Mouse (Mus musculus): ENCODE data around the gene Gas7.

Gene Gas7

DNA sequence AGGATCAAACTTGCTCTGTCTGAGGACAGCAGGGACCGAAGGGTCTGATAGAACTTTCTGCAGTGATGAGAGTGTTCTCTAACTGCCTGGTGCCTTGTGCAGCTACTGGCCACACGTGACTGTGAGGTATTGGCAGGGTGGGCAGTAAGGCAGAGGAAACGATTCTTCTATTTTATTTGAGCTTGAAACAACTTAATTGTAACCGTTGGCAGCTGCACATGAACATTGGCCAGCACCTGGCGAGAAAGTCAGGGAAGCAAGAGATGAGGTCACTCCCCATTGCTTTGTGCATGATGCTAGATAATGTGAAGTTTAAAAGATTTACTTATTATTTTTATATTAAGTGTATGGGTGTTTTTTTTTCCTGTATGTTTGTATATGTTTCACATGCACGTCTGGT, 77.9 kb downstream of the Gas7 start:
- DNase-seq (ENCODE audit: low spot score in 2 of 2) = no peak

DNA sequence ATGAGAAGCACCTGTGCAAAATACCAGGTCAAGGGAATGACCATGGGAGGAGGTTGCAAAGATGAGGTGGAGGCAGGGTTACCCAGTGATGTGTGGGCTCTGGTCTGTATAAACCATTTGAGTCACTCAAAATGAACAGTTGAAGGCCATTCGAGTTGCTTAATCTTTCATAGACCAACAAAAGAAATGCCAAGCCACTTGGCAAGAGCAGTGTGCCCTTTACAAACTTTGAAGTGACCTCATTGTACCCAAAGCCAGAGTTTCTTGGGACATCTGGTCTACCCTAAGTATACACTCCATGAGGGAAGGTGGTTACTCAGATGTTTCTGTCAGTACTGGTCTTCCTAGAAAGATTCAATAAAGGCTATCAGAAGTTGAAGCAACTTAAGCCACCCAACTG, 80.5 kb downstream of the Gas7 start:
- no peak for DNase-seq (ENCODE audit: low spot score in 2 of 2)

DNA sequence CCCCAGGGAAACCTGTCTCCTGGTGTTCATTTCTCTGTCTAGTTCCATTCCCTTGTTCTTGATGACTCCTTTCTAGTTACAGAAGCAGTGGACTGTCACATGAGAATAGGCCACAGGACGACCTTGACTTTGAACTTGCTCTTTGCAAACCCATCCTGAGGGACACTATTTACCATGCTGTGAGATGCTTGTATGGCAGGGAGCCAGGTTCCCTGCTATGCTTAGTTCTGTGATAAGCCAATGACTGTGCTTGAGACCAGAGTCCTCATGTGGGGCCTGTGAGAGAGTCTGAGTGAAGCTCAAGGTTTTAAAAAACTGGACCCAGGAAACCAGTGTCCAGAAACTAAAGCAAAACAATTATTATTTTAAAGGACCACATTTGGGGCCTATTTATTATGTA, 81.2 kb downstream of the Gas7 start:
- no peak for DNase-seq (ENCODE audit: low spot score in 2 of 2)

DNA sequence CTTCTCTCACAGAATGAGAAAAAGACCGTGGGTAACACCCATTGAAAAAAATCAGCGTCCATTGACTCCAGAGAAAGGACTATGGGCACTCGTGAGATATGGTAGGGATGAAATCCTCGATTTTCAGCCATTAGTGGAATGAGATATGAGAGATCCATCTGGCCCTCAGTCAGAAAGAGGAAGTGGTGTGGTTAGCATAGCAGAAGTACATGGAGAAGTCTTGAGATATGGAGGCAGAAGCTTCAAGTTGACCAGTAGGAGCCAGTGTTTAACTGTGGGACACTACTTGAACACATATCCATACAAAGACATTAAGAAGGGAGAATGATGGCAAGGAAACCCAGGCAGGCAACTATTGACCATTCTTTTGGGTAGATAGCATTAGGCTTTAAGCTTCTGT, 82.1 kb downstream of the Gas7 start:
- no peak for DNase-seq (ENCODE audit: low spot score in 2 of 2)

DNA sequence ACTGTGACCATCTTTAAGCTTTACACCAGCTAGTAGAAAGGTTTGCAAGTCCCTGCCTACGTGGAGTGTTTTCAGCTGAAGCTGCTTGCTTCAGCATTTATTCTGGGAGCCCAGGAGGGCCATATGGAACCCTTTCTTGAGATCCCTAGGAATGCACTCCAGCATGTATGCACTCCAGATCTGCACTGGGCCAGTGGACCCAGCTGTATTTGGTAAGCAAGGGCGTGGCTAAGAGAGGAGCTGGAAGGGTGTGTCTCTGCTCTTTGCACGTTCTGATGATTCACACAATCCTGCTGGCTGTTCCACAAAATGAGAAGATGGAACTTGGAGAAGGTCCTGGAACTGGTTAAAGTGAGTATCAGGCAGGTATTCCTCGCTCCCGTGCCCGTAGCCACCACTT, 83.3 kb downstream of the Gas7 start:
- no peak for DNase-seq (ENCODE audit: low spot score in 2 of 2)

DNA sequence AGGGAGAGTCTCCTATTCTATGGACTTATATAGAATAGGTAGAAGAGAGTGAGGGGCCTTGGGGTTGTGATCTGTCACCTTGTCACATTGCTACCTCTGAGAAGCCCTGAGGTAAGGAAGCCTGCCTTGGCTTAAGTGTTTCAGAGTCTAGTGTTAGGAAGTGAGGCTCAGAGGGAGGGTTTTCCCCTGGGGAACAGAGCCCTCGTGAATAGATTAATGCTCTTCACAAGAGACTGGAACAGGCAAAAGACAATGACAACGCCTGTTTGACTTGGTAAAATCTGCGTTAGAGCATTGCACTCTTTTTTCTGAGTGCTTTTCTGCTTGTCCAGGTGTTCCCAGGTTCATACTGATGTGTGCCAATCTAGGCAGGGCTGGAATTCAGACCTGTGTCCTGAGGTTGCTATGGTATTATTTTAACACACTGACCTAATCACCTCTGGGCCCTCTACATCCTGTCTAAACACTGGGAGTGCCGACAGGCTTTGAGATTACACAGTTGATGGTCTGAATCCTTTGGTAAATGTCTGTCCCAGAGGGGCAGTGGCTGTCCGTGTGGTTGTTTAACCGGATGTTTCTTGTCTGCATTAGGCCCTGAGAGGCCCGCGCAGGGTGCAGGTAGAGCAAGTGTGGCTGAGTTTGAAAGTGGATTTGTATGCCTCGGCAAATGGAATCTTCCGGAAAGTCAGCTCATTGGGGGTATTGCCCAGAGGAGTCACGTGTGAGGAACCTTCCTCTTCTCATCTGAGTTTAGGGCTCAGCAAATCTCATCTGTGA, 89.6 kb downstream of the Gas7 start:
- no peak for DNase-seq (ENCODE audit: low spot score in 2 of 2)

DNA sequence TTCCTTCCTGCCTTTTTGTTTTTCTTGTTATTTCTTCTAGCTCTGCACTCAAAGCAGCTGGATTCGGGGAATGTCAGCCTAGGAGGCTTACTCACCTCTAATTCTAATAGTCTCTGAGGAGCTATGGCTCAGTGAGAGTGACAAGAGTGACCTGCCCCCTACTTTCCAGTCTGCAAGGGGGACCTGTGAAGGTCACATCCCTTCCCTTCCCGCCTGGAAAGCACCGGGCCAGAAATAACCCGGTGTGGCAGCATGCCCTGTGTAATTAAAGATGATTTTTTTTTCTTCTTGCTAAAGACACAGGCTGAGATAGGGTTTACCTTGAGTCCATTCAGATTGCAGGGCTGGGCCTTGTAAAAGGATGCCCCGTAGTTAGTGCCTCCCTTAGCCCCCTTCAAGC, 91.3 kb downstream of the Gas7 start:
- no peak for DNase-seq (ENCODE audit: low spot score in 2 of 2)

DNA sequence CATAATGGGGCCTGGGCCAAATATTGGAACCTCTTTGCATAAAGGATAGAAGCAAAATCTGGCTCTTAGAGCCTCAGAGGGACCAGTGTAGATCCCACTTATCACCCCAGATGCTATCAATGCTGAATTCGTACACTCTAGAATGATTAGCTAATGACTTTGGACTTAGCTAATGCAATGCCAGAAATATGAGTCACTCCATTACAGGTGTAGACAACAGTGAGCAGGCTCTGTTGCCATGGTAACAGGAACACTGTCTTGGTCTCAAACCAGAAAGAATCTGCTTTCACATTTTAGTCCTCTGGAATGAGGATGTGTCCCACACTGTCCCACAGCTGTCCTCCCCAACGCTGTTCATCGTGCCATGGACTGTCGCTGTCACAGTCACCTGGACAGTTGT, 94.1 kb downstream of the Gas7 start:
- DNase-seq (ENCODE audit: low spot score in 2 of 2) = peak; percentile 40 to 53

DNA sequence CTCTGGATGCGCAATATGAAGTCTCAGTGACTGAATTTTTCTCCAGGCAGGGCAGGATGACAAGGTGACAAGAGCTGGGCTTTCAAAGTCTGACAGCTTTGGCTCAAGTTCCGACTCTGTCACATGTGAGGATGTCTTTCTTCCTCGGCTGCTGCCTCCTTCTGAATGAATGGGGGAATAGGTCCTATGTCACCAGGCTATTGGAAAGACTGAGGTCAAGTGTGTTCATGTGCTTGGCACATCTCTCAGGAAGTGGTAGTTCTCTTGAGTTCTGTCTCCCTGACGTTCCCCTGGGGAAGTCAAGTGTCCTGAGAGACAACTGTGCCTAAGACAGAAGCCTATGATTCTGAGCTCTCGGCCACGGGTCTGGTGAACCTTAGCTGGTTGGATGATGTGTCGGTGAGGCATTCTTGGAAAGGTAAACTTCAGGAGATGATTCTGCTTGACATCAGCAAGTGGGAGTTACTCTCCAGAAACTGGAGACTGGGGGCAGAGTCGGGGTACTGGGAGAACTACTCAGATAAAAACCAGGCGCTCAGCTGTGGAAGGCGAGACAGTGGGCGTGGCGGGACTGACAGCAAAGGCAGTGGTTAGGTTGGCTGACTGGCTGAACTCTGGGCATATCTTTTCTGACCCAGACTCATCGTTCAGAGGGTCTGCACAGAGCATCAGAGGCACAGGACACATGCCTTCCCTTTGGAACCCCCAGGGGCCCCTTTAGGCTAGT, 94.7 kb downstream of the Gas7 start:
- DNase-seq (ENCODE audit: low spot score in 2 of 2) = peak in 1 of 2 experiments; percentile 31

DNA sequence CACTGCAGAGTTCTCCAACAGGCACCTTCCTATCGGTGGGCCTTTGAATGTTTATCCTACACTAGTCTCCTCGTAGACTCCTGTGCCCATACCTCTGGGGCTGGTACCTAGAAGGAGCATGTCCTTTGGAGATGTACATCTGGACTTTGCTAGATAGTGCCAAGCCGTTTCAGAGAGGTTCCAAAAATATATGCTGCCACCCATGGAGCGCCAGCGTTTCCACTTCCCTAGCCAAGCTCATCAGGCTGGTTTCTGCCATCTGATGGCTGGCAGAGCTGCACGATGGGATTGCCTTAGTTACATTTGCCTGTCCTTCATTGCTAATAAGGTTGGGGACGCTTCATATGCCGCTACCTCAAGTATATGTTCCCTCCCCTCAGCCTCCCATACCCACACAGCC, 97.2 kb downstream of the Gas7 start:
- DNase-seq (ENCODE audit: low spot score in 2 of 2) = peak; percentile 43 to 68

DNA sequence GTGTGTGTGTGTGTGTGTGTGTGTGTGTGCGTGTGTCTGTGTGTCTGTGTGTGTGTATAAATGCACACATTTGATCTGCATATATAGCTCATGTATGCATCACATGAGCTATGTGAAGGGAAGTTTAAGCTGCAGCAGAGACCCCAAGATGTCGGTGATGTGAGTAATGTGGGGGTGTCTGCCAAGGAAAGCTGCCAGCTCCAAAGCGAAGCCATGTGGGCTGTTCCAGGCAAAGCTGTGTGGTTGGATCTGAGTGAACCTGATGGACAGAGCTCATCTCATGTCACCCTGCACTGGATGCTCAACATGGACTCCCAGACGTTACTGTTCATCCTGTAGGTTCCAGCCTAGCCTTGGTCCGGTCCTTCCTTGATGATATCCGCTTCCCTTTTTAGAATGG, 99.0 kb downstream of the Gas7 start:
- peak; percentile 63 to 74 for DNase-seq (ENCODE audit: low spot score in 2 of 2)

DNA sequence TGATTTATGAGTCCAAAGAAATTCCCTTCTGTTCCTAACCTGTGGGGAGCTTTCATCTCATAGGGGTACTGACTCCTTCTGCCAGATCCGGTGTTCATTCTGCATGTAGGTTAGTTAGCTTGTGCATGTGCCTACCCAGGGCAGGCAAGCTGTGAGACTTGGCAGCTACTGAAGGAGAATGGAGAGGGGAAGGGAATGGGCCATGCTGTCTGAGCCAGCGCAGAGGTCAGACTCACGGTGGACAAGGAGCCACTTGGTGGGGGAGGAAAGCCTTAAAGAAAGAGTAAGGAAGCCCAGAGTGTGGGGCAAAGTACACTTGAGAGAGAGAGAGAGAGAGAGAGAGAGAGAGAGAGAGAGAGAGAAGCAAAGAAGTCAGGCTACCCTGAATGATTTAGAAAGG, 101.1 kb downstream of the Gas7 start:
- no peak for DNase-seq (ENCODE audit: low spot score in 2 of 2)

DNA sequence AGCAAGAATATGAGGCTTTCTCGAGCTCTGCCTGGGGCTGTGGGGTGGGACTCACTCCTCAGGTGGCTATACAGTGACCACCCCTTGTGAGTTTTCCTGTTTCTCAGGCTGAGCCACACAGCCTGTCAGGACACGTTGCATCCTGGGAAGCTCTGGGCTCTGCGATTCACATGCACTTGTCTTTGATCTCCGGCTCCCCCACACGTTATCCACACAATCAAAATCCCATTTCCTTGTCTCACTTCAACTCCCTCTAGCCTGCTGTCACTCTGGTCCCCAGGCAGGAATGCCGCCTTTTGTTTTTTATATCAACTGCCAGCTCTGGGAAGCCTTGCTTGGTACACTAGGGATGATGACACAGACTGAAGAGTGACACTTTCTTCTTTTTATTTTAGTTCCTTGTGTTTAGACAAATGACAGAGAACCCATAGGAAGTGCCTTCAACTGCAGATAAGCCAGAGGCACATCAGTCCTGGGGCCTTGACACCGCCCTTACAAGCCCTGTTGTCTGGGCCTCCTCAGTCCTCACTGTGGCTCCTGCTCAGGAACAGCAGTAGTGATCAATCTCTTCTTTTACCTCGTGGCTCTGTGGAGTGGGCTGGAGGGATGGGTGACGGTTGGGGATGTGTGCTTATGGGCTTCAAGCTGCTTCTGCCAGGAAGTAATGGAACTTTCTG, 103.7 kb downstream of the Gas7 start:
- no peak for DNase-seq (ENCODE audit: low spot score in 2 of 2)

DNA sequence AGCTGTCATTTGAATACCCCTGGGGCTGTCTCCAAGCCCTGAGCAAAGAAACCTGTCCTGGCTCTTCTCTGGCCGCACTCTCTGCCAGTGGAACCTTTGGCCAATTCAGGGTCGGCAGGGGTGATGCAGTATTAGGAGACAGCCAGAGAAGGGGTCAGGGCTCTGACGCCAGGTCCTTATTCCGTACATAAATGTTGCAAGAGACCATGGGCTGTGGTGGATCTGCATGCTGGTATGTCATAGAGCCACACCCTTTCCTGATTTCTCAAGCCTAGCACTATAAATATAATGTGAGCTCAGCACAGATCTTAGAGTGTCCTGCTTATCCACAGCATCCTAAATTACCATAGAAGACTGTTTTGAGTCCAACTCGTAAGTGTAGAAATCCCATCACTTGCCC, 104.3 kb downstream of the Gas7 start:
- no peak for DNase-seq (ENCODE audit: low spot score in 2 of 2)

DNA sequence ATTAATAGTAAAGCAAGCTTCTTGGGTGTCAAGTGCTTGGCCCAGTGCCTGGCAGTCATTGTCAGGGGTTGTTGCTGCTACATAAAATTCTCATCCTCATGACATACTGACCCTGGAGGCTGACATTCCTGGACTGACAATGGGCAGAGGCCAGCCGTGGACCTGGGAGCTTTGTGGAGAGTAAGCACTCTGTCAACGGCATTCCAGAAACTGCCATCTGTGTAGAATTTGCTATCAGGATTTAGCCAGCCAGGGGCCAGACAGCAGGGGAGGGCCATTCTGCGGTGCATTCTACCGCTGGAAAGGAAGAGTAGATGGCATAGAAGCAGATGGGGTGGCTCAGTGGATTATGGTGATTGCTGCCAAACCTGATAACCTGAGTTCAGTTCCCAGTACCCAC, 106.4 kb downstream of the Gas7 start:
- no peak for DNase-seq (ENCODE audit: low spot score in 2 of 2)

DNA sequence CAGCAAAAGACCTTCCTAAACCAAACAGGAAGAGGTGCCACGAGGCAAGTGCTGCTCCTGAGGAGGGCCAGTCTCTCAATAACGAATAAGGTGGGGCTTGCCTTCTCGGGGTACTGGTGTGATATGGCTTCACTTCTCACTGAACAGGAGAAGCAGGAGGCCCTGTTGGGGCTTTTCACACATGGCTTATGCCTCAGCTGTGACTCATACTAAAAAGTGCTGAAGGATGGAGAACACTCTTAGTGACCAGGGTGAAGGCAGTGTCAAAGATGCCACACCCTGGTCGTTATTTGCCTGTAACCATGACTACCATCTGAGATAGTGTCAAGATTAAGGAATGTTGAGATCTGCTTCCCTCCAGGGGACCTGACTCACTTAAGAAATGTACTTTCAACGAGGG, 107.9 kb downstream of the Gas7 start:
- no peak for DNase-seq (ENCODE audit: low spot score in 2 of 2)

DNA sequence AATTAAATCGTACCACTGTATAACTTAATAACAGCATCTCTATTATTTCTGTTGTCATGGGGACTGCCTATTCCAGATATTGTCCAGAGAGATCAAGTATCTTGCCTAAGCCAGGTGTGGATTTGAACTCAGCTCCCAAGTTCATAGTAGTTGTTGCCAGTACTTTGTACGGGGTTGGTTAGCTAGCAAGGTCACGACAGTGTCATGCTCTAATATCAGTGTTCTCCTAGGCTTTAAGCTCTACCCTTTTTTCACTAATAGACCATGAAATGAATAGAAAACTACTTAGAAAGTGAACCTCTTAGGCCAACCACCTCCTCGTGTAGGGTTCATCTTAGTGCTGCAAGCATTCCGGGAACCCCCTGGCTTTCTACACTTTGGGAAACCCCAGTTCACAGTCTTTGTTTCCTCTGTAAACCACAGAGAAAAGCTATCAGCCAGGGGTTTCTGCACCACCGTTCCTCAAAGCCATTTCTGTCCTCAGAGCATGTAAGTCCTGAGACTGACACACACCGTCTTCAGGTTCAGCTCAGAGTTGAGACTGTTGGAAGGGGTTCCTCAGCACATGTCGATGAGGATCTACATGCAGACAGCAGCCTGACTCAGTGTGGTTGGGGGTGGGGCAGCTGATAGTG, 108.9 kb downstream of the Gas7 start:
- DNase-seq (ENCODE audit: low spot score in 2 of 2) = no peak

DNA sequence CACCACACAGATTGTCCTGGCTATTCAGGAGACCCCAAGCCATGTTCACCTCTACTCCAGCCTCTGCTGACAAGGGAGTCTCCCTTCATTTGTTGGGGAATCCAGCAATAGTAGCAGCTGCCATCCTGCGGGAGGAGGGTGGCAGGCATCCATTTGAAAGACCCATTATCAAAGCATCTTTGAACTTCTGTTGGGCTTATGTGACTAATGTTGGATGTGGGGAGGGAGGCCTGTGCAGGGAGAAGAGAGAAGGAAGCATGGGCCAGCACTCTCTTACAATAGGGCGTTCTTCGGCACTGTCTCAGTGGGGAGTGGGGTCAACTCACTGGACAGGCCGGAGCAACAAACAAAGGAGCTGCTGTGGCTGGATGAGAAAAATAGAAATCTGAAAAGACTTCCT, 110.3 kb downstream of the Gas7 start:
- no peak for DNase-seq (ENCODE audit: low spot score in 2 of 2)

DNA sequence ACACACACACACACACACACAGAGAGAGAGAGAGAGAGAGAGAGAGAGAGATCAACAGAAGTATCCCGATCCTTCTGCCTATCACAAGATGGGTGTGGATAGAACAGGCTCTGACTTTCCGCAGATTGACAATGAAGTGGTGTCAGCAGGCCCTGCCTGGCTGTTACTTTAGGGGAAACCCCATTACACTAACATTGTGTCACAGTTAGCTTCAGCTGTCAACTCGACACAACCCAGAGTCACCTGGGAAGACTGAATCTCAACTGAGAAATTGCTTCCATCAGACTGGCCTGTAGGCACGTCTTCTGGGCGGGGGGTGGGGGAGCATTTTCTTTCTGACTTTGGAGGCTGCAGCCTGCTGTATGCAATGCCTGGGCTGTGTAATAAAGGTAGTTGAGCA, 111.5 kb downstream of the Gas7 start:
- DNase-seq (ENCODE audit: low spot score in 2 of 2) = no peak

DNA sequence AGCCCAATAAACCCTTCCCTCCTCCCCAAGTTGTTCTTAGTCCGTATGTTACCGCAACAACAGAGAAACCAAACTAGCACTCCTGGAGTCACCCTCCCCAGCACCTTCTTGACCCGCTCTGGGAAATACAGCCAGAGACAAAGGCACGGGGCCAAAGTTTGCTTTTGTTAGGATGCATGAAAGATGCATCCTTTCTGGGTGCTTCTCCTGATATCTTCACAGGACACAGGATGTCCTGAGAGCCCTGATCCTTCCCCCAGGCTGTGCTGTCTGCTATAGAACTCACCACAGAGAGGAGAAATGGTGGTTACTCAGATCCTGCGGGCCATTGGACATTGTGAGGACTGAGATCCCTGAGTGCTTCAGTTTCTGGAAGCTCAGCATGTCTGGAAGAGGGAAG, 111.9 kb downstream of the Gas7 start:
- DNase-seq (ENCODE audit: low spot score in 2 of 2) = no peak

DNA sequence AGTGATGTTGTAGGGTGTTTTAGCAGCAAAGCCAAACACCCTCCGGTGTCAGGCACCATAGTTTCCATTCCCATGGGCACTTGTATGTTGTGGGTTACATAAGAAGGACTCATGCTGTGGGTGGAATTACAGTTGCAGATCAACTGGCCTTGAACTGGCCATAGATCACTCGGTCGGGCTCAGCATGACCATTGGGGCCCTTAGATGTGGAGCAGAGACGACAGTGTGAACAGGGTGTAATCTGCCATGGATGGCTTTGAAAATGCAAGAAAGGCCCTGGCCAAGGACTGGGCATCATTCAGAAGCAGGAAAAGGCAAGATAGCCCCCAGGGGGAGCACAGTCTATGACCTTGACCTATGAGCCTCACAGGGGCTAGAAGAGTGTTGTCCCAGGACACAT, 112.8 kb downstream of the Gas7 start:
- no peak for DNase-seq (ENCODE audit: low spot score in 2 of 2)

DNA sequence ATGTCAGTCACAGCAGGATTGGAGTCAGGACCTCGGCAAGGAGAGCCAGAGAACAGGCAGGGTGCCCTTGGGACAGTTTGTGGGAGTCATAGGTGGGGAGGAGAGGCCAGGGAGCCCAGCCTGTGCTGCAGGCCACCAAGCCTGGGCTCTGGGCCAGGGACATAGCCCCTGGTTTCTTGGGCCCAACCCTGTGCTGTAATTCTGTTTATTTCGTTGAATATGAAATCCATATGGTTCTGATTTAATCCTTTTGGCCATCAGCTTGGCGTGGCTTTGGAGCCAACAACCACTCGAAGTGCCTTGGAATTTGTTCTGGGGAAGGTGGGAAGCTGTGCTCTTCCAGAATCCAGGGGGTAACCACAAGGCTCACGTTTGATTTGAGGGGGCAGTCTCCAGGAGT, 113.6 kb downstream of the Gas7 start:
- no peak for DNase-seq (ENCODE audit: low spot score in 2 of 2)

DNA sequence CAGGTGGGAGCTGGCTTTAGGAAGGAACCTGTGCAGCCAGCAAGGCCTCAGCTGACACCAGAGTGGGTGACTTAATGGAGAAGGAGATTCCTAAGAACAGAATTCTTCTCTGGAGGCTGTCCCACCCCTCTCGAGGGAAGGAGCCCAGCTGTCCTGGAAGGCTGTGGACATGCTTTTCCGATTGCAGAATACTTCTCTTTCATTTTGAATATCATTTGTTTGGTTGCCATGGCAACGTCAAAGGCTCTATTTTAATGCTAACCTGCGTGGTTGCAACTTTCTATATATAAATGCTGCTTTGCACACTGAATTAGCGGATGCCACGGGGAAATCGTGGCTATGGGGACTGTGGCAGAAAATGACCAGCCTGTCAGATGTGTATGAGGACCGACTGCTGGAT, 115.7 kb downstream of the Gas7 start:
- DNase-seq (ENCODE audit: low spot score in 2 of 2) = peak; percentile 63 to 70

All from right cerebral cortex, adult 2 months (tissue).